Mouse (Mus musculus) embryo, embryonic 10.5 days (tissue): ENCODE results near the gene Zfp423.

ENCODE experiments used
- DNase-seq: peaks from one replicate; pipeline ENCODE4 v3.0.0-alpha.2; 2015; ENCODE audit warnings: low spot score

The Zfp423 gene

DNA sequence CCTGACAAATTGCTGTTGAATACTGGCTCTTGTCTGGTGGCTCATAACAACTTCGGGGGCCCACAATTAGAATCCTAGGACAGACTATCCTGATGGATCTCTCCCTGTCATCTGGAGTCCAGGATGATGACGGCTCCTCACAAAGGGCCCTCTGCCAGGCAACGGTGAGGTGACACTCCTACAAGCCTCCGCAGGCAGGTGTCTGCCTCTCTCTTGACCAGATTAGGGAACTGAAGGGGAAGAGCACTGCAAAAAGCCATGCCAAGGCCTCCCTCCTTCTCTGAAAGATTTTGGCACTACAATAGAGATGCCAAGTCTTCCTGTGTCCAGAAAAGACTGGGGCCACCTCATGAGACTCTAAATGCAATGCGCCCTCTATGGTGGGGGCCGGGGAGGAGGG, 7.1 kb downstream of the Zfp423 start:
- DNase-seq = no peak

DNA sequence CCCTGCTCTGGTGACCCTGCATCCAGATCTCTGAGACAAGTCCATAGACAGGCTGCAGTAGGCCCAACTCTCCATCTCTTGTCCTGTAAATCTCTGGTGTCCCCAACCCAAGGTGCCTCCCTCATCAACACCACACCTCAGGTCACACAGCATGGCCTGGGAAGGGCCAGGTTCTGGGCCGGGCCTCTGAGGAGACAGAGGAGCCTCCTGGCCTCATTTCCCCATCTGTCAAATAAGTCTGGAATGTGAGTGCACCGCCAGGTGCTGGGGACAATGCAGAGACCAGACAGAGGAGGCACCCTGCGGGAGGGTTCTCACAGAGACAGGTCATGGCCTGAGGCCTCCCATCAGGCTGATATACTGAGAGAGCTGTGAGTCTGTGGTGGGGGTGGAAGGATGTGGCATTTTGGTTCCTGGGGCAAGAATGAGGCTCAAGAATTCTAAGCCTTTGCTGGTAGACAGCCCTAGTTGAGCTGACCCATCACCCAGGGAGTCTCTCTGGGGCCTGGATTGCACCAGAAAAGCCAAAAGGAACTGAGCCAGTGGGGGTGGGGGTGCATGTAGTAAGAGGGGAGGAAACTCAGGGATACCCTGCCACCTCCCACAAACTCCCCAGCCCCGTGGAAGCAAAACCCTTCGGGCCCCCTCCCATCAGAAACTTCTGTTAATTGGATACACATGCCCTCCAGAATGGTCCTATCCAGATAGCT, 15.0 kb downstream of the Zfp423 start:
- peak; percentile 48 for DNase-seq

DNA sequence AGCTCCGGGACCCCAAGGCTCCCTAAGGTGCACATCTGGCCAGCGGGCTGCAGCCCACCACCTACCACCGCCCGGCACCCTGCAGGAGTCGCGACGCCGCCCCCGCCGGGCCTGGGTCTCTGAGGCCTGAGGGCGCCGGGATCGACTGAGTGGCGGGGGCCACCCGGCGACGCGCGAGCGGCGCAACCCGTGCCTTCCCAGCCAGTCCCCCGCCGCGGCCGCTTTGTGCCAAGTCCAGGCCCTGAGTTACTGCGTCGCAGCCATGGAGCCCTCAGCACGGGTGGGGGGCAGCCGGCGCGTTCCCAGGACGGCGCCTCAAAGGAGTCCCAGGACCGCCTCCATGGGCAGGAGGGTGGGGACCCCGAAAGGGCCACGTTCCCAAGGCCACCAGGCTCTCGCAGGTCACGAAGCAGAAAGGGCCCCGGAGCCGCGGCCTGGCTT, 15.7 kb downstream of the Zfp423 start:
- peak; percentile 52 for DNase-seq

DNA sequence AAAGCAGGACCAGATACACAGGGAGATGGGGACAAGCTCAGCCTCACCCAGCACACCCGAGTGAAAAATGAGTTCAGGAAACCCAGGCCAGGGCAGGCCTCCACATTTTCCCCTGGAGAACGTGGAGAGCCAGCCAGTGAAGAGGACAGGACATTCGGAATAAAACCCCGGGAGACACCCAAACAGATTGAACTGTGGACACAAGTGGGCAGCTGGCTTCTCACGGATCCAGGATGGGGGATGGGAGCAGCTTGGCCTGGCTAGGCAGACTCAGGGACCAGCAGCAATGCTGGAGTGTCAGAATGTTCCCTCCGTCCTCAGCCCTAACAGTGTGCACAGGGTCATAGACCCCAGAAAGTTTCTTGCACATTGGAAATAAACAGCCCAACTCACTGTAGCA, 18.7 kb downstream of the Zfp423 start:
- DNase-seq = peak; percentile 49

DNA sequence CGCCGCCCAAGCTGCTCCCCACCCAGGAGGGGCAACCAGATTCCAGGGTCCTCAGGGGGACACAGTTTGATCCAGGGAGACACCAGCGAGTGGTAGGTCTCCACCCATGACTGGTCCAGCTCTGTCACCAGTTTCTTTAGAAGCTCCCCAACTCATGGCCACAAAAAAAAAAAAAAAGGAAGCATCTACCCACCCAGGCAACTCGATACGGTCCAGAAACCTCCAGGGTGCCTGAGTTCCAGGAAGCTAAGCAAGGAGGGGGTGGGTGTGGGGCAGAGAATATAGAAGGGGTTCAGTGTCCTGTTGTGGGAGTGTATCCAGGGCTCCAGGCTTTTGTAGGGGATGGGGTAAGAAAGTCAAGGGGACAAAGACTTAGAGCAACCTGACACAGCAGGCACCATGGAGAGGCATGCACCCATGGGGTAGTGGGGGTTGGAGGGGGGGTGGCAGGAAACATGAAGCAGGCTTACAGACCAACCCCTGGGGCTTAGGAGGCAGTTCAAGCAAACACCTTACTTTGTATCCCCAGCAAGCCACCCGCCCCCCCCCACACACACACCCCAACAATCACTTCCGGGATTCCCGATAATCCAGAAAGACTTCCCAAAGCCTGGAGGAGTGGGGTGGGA, 20.0 kb downstream of the Zfp423 start:
- DNase-seq = no peak

DNA sequence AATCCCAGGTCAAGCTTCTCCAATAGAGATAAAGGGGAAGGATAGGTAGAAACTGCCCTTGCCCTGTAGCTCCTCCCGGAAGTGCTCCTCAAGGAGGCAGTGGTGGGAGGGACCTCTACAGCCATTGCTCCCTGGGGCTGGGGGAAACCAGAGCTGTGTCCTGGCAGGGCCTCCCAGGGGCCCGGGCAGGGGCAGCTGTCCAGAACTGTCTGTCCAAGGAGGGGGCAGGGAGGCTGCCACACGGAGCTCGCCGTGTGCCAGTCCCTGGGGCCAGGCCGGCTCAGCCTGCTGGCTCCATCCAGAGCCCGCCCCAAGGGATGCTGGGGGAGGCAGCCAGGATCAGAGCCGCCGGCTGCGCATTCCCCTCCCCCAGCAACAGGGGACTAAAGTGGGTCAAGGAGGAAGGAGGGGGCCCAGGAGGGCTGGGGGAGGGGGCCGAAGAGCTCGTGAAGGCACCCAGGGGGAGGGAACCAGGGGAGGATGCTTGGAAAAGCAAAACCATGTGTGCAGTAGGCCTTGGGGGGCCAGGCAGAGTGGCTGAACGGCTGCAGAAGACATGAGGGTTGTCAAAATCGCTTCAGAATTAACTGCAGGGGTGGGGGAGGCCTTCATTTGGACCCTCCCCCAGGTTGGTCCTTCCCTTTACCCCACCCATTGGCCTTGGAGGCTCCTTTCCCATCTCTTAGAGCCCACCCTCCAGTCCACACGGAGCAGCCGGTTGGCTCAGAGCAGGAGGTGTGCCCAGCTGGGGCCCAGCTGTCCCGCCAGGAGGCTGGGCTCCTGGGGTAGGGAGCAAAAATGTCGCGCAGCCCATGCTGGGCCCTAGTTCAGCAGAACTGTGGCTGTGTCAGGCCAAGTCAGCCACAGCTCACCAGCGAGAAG, 20.8 kb downstream of the Zfp423 start:
- DNase-seq = peak; percentile 82

DNA sequence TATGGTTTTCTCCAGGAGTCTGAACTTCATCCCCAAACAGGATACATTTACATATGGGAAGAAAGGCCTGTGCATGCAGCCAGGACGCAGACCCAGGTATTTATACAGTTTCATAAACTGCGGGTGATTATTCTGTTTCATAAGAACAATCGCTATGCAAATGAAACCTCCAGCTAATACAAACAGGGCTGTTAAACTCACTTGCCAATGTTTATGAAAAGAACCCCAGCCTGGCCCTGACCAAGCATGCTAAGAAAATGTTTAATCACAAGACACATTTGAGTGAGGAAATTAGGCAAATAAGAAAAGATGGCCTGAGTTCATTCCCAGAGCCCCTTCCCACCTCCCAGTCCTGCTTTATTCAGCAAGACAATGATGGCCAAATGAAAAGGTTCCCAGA, 22.2 kb downstream of the Zfp423 start:
- no peak for DNase-seq

DNA sequence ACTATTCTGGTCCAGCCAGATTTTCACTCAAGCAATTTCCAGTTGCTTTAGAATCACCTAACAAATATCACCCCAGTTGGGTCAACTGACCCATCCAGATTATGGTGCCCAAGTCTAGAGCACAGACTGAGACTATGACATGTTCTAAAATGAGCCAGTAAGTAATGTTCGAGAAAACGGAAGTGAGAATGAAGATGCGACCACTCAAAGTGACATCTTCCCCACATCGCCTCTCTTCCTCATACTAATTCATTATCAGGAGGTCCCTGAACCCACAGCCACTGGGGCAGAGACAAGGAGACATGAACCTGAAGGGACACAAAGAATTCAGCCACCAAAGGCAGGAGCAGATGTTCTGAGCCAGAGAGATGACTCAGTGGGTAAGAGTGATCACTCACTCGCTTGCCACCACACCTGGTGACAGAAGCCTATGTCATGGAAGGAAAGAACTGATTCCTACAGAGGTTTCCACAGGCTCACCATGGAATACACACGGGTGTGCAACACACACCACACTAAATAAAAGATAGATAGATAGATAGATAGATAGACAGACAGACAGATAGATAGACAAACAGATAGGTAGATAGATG, 24.2 kb downstream of the Zfp423 start:
- no peak for DNase-seq

DNA sequence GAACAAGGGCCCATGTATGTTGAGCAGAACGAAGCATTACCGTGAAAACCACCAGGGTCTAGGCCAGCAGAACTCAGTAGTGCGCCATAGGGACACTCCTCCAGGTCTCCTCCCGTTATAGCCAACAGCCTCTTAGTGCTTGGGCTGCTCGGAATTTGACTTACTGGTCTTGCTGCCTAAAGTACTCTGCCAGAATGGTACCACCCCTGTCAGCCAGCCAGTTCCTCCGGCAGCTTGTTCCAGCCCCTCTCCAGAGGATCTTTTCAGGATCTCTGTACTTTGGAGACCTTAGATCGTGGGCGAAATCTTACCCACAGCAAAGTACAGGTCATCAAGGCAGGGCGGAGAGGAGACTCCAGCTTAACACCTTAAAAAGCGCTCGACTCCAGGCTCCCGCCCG, 25.2 kb downstream of the Zfp423 start:
- DNase-seq = no peak

DNA sequence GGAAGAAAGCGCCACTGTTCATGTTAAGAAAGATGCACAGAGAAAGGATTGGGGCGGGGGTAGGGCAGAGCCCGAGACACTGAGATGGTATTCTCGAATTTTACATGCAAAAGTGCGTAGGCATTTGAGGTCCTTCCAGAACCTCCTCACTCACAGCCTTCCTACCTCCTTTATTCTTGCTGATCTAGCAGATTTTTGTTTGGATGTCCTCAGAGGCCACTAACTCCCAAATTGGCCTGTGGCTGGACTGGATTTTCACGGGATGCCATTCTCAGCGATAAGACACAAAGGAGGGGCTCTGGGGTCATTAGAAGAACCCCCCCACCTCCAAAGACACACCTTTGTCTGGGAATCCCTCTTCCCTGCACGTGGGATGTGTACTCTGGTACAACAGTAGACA, 25.6 kb downstream of the Zfp423 start:
- no peak for DNase-seq

DNA sequence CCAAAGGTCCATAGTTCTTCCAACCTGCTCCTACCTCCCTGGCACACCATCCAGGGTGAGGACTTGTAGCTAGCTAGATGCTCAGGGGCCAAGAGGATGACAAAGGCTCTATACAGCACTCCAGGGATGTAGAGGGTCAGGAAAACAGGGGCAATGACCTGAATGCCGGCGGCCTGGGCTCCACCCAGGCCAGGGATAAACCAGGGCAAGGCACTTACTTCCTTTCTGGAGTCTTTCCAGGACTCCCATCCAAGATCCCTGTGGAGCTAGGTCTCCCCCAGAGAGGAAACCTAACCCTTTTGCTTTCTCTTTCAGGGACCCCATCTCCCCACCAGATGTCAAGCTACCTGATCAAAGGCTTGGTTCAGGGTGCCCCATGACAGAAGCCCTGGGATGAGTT, 30.5 kb downstream of the Zfp423 start:
- no peak for DNase-seq

DNA sequence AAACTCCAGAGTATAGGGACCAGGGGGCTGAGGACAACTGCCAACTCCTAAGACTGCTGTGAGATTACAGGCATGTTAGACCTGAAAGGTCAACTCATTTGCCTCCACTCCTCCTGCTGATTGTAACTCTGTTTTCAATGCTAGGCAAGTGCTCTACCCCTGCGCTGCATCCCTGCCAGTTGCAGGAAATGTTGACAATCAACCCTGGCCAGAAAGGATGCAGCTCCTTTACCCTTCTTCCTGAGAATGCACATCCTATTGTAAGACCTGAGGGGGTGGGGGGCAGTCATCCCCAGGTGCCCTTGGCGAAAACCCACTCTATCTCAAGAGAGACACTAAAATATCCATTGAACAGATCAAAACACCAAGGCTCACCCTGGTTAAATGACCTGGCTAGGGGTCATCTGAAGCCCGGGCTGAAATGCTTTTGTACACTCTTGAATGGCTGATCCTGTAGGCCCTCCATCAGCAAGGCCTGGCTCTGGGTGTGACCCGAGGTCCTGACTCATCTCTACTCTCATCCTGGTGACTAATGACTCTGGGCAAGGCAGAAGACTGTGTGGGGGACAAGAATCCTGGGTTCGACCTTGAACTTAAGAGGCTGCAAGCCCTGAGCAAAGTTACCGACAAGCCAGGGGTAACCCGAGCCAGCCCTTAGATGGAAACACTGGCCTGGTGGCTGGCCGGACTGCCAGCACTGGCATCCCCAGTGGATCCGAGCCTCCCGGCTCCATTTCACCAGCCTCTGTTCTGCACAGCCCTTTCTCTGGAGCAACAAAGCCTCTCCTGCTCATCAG, 32.2 kb downstream of the Zfp423 start:
- DNase-seq = no peak

DNA sequence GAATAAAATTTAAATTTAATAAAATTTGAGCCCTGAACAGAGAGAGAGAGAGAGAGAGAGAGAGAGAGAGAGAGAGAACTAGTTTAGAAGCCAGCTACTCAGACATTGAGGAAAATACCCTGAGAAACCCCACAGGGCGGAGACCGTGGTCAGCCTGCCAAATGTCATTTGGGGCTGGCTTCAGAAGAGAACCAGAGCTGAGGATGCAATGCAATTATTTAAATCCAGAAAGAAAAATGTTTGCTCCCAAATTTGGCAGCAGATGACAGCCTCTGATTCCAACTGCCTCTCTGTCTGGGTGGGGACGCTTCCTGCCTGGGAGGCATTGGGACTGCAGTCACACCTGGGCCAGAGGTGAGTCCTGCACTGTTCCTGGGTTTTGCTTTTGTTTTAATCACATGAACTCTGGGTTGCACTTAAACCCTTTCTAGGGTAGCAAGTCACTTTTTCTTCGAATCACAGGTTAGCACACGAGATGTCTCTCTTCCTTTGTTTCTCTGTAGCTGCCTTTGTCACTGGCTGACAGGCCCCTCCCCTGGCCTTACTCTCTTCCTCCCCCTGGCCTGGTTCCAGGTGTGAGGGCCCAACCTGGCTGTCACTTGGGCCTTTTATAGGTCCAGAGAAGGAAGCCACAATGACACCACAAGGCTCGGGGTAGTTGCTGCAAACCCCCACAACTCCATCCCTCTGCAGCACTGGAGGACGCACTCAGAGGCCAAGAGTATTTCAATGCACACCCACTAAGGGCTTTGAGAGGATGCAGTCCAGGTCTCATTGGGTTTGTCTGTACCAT, 33.1 kb downstream of the Zfp423 start:
- DNase-seq = no peak

DNA sequence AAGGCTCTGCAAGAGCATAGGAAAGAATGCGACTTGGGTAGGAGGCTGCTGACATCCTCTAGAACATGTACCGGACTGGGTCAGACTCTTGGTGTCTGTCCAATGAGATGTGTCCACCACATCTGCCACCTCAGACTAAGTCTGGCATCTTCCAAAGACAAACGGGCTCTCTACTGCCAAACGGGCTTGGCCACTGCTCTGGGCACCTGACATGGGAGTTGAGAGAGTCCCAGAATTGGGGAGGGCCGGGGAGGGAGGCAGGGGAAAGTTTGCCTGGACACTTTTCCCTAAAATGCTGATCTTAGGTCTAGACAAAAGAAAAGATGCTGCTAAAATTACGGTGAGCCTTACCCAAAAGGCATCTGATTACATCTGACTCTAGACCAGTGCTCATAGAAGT, 36.5 kb downstream of the Zfp423 start:
- DNase-seq = no peak

DNA sequence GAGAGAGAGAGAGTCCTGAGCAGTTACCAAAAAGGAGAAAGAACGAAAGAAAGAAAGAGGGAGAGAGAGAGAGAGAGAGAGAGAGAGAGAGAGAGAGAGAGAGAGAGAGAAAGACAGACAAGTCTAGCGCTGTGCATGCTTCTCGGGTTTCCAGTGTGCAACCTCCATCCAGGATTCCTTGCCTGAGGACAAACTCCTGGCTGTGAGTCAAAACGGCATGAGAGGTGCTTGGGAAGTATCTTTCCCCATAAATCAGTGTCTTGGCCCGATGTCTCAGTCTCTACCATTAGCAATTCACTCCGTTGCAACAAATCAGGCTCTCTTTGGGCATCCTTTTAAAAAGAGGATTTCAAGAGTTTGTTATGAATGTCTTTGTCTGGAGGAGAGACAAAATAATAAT, 36.9 kb downstream of the Zfp423 start:
- DNase-seq = no peak

DNA sequence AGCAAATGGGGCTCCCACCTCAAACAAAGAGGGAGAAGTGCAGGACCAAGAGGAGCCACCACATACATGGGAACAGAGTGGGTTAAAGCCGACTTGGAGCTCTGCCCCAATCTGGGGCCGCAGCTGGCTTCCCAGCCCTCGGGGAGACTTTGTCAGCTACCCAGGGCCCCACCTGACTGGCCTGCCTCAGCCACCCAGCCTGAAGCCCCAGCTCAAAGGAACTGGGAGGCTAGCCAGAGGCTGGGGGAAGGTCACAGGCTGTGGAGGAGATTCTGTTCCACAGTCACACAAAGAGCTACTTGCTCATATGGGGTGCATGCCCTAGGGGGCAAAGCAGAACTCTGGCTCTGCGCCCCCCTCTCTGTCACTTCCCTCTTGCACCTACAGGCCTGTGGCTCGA, 41.4 kb downstream of the Zfp423 start:
- no peak for DNase-seq

DNA sequence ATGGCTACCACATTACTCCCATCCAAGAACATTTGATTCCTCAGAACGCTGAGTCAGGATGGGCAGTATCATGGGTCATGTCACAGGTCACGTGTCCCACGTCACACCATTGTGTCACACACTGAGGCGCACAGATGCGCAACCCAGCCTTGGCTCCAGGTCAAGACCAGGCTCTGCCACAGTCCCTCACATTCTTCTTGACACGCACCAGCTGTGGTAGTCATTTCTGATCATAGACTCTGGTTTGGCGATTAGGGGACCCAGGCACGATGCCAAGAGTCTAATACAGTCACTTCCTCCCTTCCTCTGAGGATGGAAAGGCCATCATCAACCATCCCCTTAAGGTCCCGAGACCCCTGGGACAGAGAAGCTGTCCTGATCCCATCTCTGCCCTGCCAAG, 43.6 kb downstream of the Zfp423 start:
- DNase-seq = no peak

DNA sequence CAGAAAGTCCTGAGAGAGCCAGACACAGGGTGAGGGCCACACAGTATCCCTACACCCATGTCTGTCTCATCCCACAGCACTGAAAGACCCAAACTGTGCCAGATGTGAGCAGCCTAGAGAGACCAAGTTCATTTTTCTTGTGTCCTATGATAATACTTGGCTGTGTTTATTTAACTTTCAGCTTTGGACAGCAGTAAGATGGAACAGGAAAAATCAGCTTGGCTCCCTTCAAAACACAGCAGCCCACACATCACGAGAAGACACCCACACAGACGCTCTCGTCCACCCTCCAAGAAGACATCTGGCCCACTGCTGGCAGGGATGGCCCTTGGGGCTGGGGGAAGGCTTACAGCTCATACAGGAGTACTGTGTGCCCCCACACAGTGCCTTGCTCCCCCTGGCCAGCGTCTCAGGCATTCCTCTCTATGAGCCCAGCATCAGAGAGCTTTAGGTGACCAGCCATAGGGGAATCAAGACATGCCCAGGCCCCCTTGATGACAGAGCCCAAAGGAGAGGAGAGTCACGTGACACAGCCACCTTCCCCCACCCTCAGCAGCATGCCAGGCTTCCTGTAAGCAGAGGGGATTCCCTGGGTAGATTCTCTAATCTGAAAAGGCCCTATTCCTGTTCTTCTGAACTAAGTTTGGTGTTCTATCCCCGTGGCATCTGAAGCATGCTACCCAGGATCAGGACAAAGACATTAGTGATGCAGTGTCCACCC, 45.0 kb downstream of the Zfp423 start:
- no peak for DNase-seq

DNA sequence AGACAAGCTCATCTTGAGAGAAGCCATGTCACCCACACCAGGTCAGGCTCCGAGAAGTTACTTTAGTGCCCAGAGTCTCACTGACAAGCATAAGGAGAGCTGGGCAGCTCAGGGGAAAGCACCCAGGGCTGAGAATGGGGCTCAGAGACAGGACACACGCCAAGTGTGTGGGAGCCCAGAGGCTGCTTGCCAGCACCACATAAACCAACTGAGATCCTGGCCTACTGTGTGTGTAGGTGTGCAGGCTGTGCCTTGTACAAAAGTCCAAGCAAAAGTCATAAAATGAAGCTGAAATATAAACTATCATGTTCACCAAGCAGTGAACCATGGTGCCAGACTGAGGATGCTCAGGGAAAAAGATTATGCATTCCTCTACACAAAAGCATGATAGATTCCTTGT, 50.5 kb downstream of the Zfp423 start:
- no peak for DNase-seq

DNA sequence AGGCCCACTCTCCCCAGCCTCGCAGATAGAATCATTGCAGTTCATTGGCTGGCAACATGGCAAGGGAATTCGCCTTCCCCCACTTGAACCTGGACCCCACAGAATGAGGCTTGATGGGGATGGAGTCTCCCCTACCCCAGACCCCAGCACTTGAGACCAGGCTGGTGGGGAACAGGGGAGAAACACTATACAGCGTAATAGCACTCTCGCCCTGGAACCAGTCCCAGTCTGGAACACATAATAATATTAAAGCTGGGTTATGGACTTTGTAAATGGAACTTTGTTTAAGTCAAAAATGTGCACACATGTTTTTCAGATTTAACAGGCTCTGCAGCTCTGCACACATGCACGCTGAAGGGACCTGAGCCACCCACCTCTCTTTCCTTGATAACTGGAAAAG, 54.0 kb downstream of the Zfp423 start:
- DNase-seq = no peak
